Mouse (Mus musculus): ENCODE data around the gene Acap2. TPM values are rescaled to one million over a fixed set of nuclear protein-coding genes. Genes with fewer than 3 reads are reported as not detected.

Acap2 gene
- polyA plus RNA-seq, 1 experiment from 2014 or later, result 12.1 TPM

GRCm38 (mm10) chr16:31121612-31122011 is 79.4 kb downstream of the Acap2 start:
- no peak overlapping the region for H3K27ac ChIP-seq (replicated peaks)
- ATAC-seq (ENCODE audit: low read depth), result no peak
- H3K9me3 ChIP-seq, result no peaks in the 10 kb centered on the region
- no peak overlapping the region for H3K9ac ChIP-seq
- H3K4me2 ChIP-seq, result no peak overlapping the region
- H3K36me3 ChIP-seq, result peaks cover 44% of the 10 kb centered on the region
- no peaks in the 10 kb centered on the region for H3K4me1 ChIP-seq (replicated peaks)
- no peaks in the 10 kb centered on the region for H3K27me3 ChIP-seq
- no peak overlapping the region for H3K4me3 ChIP-seq
- WGBS, result 96% methylated on average over 6 of the region's 6 CpGs

GRCm38 (mm10) chr16:31113596-31113995 is 87.4 kb downstream of the Acap2 start:
- Histone ChIP-seq H3K27ac (replicated peaks) (no peak overlapping the region), H3K27me3 (no peaks in the 10 kb centered on the region), H3K9ac (no peak overlapping the region), H3K4me2 (no peak overlapping the region), H3K4me1 (replicated peaks) (no peaks in the 10 kb centered on the region), H3K36me3 (peaks cover 46% of the 10 kb centered on the region), H3K4me3 (no peak overlapping the region), H3K9me3 (peaks cover 5% of the 10 kb centered on the region; the same call in 1 of the 2 replicates)
- ATAC-seq (ENCODE audit: low read depth), result no peak

GRCm38 (mm10) chr16:31101352-31101751 is 99.7 kb downstream of the Acap2 start:
- Histone ChIP-seq H3K4me2 (no peak overlapping the region), H3K9me3 (no peaks in the 10 kb centered on the region), H3K27me3 (no peaks in the 10 kb centered on the region), H3K9ac (no peak overlapping the region), H3K4me3 (no peak overlapping the region), H3K4me1 (replicated peaks) (no peaks in the 10 kb centered on the region), H3K36me3 (peaks cover 52% of the 10 kb centered on the region), H3K27ac (replicated peaks) (no peak overlapping the region)
- ATAC-seq (ENCODE audit: low read depth), result no peak
- 83% methylated on average over 2 of the region's 2 CpGs for WGBS

- Histone ChIP-seq H3K9ac (no peak overlapping the region), H3K4me1 (replicated peaks) (no peaks in the 10 kb centered on the region), H3K4me3 (no peak overlapping the region), H3K36me3 (peaks cover 48% of the 10 kb centered on the region), H3K4me2 (no peak overlapping the region), H3K9me3 (no peaks in the 10 kb centered on the region), H3K27me3 (no peaks in the 10 kb centered on the region), H3K27ac (replicated peaks) (no peak overlapping the region)
- no peak for ATAC-seq (ENCODE audit: low read depth)
- WGBS, result 79% methylated on average over 1 of the region's 1 CpGs
These were observed 101.1 kb downstream of the Acap2 start for GRCm38 (mm10) chr16:31099906-31100305.

GRCm38 (mm10) chr16:31094036-31094435 is 107.0 kb downstream of the Acap2 start:
- Histone ChIP-seq H3K27me3 (no peaks in the 10 kb centered on the region), H3K4me3 (no peak overlapping the region), H3K36me3 (peaks cover 14% of the 10 kb centered on the region), H3K9me3 (no peaks in the 10 kb centered on the region), H3K9ac (no peak overlapping the region), H3K4me2 (no peak overlapping the region), H3K4me1 (replicated peaks) (no peaks in the 10 kb centered on the region), H3K27ac (replicated peaks) (no peak overlapping the region)
- 73% methylated on average over 6 of the region's 6 CpGs for WGBS
- ATAC-seq (ENCODE audit: low read depth), result no peak

GRCm38 (mm10) chr16:31093186-31093585 is 107.9 kb downstream of the Acap2 start:
- Histone ChIP-seq H3K4me3 (no peak overlapping the region), H3K27ac (replicated peaks) (no peak overlapping the region), H3K9me3 (no peaks in the 10 kb centered on the region), H3K36me3 (peaks cover 8% of the 10 kb centered on the region), H3K4me2 (no peak overlapping the region), H3K27me3 (no peaks in the 10 kb centered on the region), H3K9ac (no peak overlapping the region), H3K4me1 (replicated peaks) (no peaks in the 10 kb centered on the region)
- ATAC-seq (ENCODE audit: low read depth), result no peak
- WGBS, result 46% methylated on average over 9 of the region's 9 CpGs

- WGBS, result 75% methylated on average over 6 of the region's 6 CpGs
- Histone ChIP-seq H3K4me1 (replicated peaks) (peaks cover 19% of the 10 kb centered on the region), H3K36me3 (no peaks in the 10 kb centered on the region), H3K4me2 (peak overlapping the region; percentile 95), H3K4me3 (no peak overlapping the region), H3K9ac (no peak overlapping the region), H3K27me3 (no peaks in the 10 kb centered on the region), H3K9me3 (no peaks in the 10 kb centered on the region), H3K27ac (replicated peaks) (no peak overlapping the region)
- no peak for ATAC-seq (ENCODE audit: low read depth)
These were observed 119.2 kb downstream of the Acap2 start for GRCm38 (mm10) chr16:31081891-31082290.

GRCm38 (mm10) chr16:31081125-31081664 is 119.8 kb downstream of the Acap2 start, which contains the start of gene Xxylt1:
Gene Xxylt1, minus strand, starts transcription at chr16:31081432.
- peak; percentile 99 for ATAC-seq (ENCODE audit: low read depth)
- under 1% methylated on average over 51 of the region's 54 CpGs for WGBS
- no peaks in the 10 kb centered on the region for H3K27me3 ChIP-seq

GRCm38 (mm10) chr16:31080573-31081051 is 120.4 kb downstream of the Acap2 start:
- ATAC-seq (ENCODE audit: low read depth), result peak; percentile 86
- under 1% methylated on average over 36 of the region's 36 CpGs for WGBS
- peak overlapping the region; percentile 83 for H3K4me3 ChIP-seq
- no peaks in the 10 kb centered on the region for H3K9me3 ChIP-seq
- H3K36me3 ChIP-seq, result no peaks in the 10 kb centered on the region
- H3K4me2 ChIP-seq, result peak overlapping the region; percentile 95
- peak overlapping the region; percentile 78 for H3K9ac ChIP-seq
- H3K27me3 ChIP-seq, result no peaks in the 10 kb centered on the region
- peak overlapping the region; percentile 89 for H3K27ac ChIP-seq (replicated peaks)
- peaks cover 19% of the 10 kb centered on the region for H3K4me1 ChIP-seq (replicated peaks)

More at GRCm38 (mm10) chr16:31081125-31081664, 119.8 kb downstream of the Acap2 start, which contains the start of gene Xxylt1:
- peak within 1 kb of the TSS; percentile 95 for H3K4me2 ChIP-seq
- H3K9ac ChIP-seq, result peak within 1 kb of the TSS; percentile 78
- peak within 1 kb of the TSS; percentile 89 for H3K27ac ChIP-seq (replicated peaks)
- no peaks in the 10 kb centered on the region for H3K9me3 ChIP-seq
- no peaks in the 10 kb centered on the region for H3K36me3 ChIP-seq
- peak within 1 kb of the TSS; percentile 83 for H3K4me3 ChIP-seq
- peaks cover 19% of the 10 kb centered on the region for H3K4me1 ChIP-seq (replicated peaks)

- Histone ChIP-seq H3K4me3 (no peak overlapping the region), H3K36me3 (no peaks in the 10 kb centered on the region), H3K9ac (no peak overlapping the region), H3K9me3 (no peaks in the 10 kb centered on the region), H3K27me3 (no peaks in the 10 kb centered on the region), H3K4me1 (replicated peaks) (peaks cover 19% of the 10 kb centered on the region), H3K27ac (replicated peaks) (no peak overlapping the region), H3K4me2 (no peak overlapping the region)
- ATAC-seq (ENCODE audit: low read depth), result no peak
- 94% methylated on average over 5 of the region's 5 CpGs for WGBS
These were observed 123.6 kb downstream of the Acap2 start for GRCm38 (mm10) chr16:31077396-31077795.

GRCm38 (mm10) chr16:31076436-31076835 is 124.6 kb downstream of the Acap2 start:
- ATAC-seq (ENCODE audit: low read depth), result no peak
- H3K4me2 ChIP-seq, result no peak overlapping the region
- WGBS, result 92% methylated on average over 8 of the region's 8 CpGs
- H3K9me3 ChIP-seq, result no peaks in the 10 kb centered on the region
- H3K36me3 ChIP-seq, result no peaks in the 10 kb centered on the region
- H3K4me3 ChIP-seq, result no peak overlapping the region
- H3K27ac ChIP-seq (replicated peaks), result no peak overlapping the region
- no peak overlapping the region for H3K9ac ChIP-seq
- H3K27me3 ChIP-seq, result no peaks in the 10 kb centered on the region
- H3K4me1 ChIP-seq (replicated peaks), result peaks cover 14% of the 10 kb centered on the region

- Histone ChIP-seq H3K4me3 (no peak overlapping the region), H3K9me3 (no peaks in the 10 kb centered on the region), H3K9ac (no peak overlapping the region), H3K27ac (replicated peaks) (no peak overlapping the region), H3K4me1 (replicated peaks) (peaks cover 16% of the 10 kb centered on the region), H3K4me2 (no peak overlapping the region), H3K27me3 (no peaks in the 10 kb centered on the region), H3K36me3 (no peaks in the 10 kb centered on the region)
- no peak for ATAC-seq (ENCODE audit: low read depth)
- WGBS, result 76% methylated on average over 3 of the region's 3 CpGs
These were observed 126.6 kb downstream of the Acap2 start for GRCm38 (mm10) chr16:31074324-31074908.

- no peak overlapping the region for H3K9ac ChIP-seq
- H3K27me3 ChIP-seq, result no peaks in the 10 kb centered on the region
These were observed 129.3 kb downstream of the Acap2 start for GRCm38 (mm10) chr16:31071731-31072130.

More at GRCm38 (mm10) chr16:31071731-31072130, 129.3 kb downstream of the Acap2 start:
- ATAC-seq (ENCODE audit: low read depth), result no peak
- peaks cover 13% of the 10 kb centered on the region for H3K4me1 ChIP-seq (replicated peaks)
- H3K36me3 ChIP-seq, result no peaks in the 10 kb centered on the region
- 87% methylated on average over 6 of the region's 6 CpGs for WGBS
- H3K9me3 ChIP-seq, result no peaks in the 10 kb centered on the region
- H3K27ac ChIP-seq (replicated peaks), result no peak overlapping the region
- no peak overlapping the region for H3K4me2 ChIP-seq
- no peak overlapping the region for H3K4me3 ChIP-seq
